Mouse (Mus musculus): ENCODE measurements around the gene Abcb5. TPM values are rescaled to one million over a fixed set of nuclear protein-coding genes. Genes with fewer than 3 reads are reported as not detected.

The Abcb5 gene
- polyA plus RNA-seq, 1 experiment from 2014 or later = 0.15 TPM

DNA sequence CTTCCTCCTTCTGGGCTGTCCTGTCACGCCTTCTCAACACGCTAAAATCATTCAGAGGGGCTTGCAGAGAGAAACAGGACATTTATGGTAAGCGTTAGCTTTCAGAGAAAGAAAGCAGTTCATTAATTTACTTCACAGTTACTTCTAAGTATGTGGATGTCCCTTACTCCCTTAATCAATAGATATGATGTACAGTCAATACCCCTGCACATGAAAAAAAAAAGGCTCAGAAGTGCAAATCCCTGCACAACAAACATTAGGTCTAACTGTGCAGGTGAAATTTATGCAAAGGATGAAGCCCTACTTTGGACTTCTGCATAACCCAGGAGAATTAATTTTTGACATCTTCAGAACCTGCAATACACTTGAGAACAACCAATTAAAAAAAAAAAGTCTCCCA lies 120.9 kb downstream of the Abcb5 start:
- 4% methylated on average over 3 of the region's 3 CpGs for whole genome bisulfite sequencing
- no peak for DNase-seq (ENCODE audit: low spot score)

DNA sequence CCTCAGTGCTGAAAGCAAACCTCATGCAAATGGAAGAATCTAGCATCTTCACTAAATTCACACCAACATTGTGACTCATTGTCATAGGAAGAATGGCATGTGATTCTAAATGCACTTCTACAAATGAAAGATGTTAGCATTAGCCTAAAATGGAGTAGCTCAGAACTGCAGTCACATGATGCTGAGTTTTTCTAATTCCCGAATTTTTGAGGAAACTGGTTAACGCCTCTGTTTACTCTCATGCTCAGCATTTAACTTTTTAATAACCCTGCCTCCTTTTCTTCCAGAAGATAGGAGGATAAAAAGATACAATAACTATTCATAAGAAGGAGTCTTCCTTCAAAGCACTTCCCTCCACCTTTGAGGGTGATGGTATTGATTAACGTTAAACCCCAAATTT lies 121.4 kb downstream of the Abcb5 start:
- Histone ChIP-seq H3K9me3 (no peaks in the 10 kb centered on the region), H3K27ac (no peak overlapping the region), H3K4me1 (peaks cover 30% of the 10 kb centered on the region), H3K4me3 (no peak overlapping the region), H3K36me3 (no peaks in the 10 kb centered on the region), H3K27me3 (ENCODE audit: insufficient read depth, poor library complexity, severe bottlenecking) (peaks cover 97% of the 10 kb centered on the region)
- DNase-seq (ENCODE audit: low spot score) = no peak
- WGBS = 6% methylated on average over 3 of the region's 3 CpGs

More for the DNA sequence above, 120.9 kb downstream of the Abcb5 start:
- Histone ChIP-seq H3K27me3 (ENCODE audit: insufficient read depth, poor library complexity, severe bottlenecking) (peaks cover 97% of the 10 kb centered on the region), H3K36me3 (no peaks in the 10 kb centered on the region), H3K27ac (no peak overlapping the region), H3K4me3 (no peak overlapping the region), H3K9me3 (no peaks in the 10 kb centered on the region), H3K4me1 (peaks cover 30% of the 10 kb centered on the region)

DNA sequence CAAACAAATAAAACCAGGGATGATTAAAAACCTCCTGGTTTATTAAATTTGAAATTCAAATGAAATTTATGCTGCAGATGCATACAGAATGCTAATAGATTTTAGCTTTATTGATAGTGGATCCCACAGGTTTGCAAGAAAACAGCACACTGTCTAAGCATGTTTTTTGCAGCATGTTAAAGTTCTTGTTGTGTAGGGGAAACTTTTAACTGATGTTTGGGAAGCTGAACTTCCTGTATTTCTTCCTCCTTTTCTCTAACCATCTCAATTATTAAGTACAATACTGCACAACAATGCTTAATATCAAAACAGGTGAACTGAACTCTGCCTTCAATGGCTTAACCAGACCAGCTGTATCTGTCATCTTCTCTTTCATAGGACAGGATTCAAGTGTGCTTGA lies 122.1 kb downstream of the Abcb5 start:
- H3K36me3 ChIP-seq = no peaks in the 10 kb centered on the region
- no peak overlapping the region for H3K27ac ChIP-seq
- no peaks in the 10 kb centered on the region for H3K9me3 ChIP-seq
- H3K27me3 ChIP-seq (ENCODE audit: insufficient read depth, poor library complexity, severe bottlenecking) = peaks cover 97% of the 10 kb centered on the region
- no peak overlapping the region for H3K4me3 ChIP-seq
- DNase-seq (ENCODE audit: low spot score) = no peak
- peaks cover 24% of the 10 kb centered on the region for H3K4me1 ChIP-seq

DNA sequence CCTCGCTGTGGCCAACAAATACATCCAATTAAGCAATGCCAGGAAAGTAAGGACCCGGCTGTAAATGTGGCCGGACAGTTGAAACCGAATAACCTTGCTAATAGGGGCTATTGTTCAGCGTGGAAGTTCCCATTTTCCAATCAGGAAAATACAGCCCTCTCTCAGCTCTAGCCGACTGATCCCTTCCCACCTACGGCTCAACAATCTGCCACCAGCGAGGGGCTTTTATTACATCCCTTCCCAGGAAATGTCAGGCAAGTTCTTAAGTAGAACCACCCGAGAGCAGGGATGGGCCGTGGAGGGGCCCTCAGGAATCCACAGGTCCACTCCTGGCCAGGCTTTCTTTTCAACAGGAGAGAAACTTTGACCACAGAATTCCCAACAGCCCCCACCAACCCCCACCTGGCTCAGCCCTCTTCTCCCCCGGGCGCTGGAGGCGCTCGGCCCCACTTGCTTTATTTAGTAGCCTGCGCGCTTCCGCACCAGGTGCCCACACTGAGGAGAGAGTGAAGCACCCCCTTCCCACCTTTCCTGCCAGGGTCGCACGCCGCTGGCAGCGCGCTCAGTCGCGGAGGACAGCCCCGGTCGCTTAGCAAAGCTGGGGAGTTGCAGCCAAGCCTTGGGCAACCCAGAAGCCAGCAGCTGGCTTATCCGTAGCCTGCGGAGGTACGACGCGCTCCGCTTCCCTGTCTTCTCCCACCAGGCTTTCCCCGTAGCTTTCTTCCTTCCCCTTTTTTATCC lies 123.4 kb downstream of the Abcb5 start:
- WGBS = under 1% methylated on average over 33 of the region's 33 CpGs
- Histone ChIP-seq H3K4me3 (peak overlapping the region; percentile 48), H3K27ac (no peak overlapping the region), H3K36me3 (no peaks in the 10 kb centered on the region), H3K27me3 (ENCODE audit: insufficient read depth, poor library complexity, severe bottlenecking) (peaks cover 97% of the 10 kb centered on the region), H3K9me3 (no peaks in the 10 kb centered on the region), H3K4me1 (peaks cover 13% of the 10 kb centered on the region; the same call in 1 of the 2 replicates)
- no peak for DNase-seq (ENCODE audit: low spot score)

DNA sequence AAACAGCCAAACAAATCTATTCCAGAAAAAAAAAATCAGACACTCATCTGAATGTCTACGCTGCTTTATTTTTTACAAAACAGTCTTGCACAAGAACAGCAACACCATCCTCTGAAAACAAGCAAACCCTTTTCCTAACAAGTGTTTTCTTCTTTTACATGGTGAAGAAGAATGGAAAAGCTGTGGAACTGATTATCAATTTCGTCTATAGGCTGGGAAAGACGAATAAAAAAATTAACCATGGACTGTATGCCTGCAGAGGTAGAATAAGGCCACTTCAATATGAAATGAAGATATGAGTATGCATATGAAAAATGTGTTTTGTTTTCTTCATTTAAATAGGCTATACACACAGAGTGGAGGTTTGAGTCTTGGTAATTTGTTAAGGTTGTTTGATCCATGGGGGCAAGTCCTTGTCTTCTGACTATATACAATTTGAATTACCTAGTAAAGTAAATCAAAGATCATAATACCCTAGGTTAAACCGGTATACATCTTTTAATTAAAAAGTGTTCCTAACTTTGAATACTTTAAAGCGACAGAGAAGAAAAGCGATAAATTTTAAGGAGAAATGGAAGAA lies 124.2 kb downstream of the Abcb5 start:
- Histone ChIP-seq H3K36me3 (no peaks in the 10 kb centered on the region), H3K4me3 (no peak overlapping the region), H3K4me1 (peaks cover 17% of the 10 kb centered on the region; the same call in 1 of the 2 replicates), H3K27me3 (ENCODE audit: insufficient read depth, poor library complexity, severe bottlenecking) (peaks cover 98% of the 10 kb centered on the region), H3K9me3 (no peaks in the 10 kb centered on the region), H3K27ac (no peak overlapping the region)
- DNase-seq (ENCODE audit: low spot score) = no peak
- WGBS = 8% methylated on average over 6 of the region's 6 CpGs

DNA sequence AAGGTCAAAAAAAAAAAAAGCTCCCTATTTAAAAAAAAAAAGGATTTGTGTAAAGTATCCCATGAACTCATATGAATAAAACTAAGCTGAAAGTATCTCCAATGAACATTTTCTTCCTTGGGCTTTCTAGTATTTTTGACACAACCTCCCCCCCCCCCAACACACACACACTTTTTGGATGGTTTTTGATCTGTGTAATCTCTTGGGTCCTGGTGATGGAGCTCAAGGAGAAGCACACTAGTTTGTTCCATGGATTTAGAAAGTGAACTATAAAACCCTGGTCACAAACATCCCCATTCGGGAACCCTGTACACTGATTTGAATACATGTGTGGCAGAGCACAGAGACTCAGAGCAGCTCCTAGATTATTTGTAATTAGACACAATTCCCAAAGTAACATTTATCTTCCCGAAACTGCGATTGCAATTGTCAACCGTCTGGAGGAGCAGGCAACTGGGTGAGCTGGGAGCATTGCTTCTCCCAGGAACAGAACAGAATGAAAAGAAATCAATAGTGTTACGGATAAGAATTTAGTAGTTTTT lies 124.8 kb downstream of the Abcb5 start:
- 6% methylated on average over 5 of the region's 5 CpGs for WGBS
- Histone ChIP-seq H3K4me3 (no peak overlapping the region), H3K36me3 (no peaks in the 10 kb centered on the region), H3K4me1 (peaks cover 16% of the 10 kb centered on the region; the same call in 1 of the 2 replicates), H3K27ac (no peak overlapping the region), H3K27me3 (ENCODE audit: insufficient read depth, poor library complexity, severe bottlenecking) (peaks cover 98% of the 10 kb centered on the region), H3K9me3 (no peaks in the 10 kb centered on the region)
- no peak for DNase-seq (ENCODE audit: low spot score)

DNA sequence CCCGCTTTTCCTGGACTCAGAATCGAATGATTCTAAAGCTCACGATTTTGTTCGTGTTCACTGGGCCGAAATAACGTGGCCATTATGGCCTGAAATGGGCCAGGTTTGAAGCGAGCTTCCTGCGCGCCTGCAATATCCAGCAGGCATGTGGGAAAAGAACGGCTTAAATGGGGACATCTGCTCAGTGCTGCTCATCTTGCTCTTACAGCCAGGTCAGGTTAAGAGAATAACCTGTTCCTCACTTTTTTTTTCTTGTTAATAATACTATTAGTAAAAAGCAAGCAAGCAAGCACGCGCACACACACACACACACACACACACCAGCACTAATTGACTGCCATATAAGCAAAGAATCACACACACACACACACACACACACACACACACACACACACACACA lies 125.4 kb downstream of the Abcb5 start:
- DNase-seq (ENCODE audit: low spot score) = no peak
- WGBS = 2% methylated on average over 11 of the region's 12 CpGs
- no peak overlapping the region for H3K27ac ChIP-seq

DNA sequence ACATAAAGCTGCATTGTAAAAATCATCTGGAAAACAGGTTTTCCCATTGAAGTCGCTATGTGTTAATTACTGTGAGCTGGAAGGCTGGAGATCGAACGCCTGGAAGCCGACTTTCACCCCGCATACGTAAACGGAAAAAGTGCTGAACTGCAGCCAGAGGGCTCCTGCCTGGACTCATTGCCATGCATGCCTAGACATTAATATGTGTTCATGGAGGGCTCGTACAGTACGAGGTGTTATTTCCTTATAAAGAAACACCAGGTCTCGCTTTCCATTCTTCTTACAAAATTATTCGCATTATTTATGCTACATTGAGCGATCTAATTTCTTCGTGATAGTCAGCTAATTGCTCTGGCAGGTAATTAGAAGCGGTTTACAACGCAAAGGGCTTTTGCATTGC lies 125.9 kb downstream of the Abcb5 start:
- H3K4me3 ChIP-seq = no peak overlapping the region
- peaks cover 96% of the 10 kb centered on the region for H3K27me3 ChIP-seq (ENCODE audit: insufficient read depth, poor library complexity, severe bottlenecking)
- WGBS = under 1% methylated on average over 15 of the region's 15 CpGs
- H3K27ac ChIP-seq = no peak overlapping the region
- peaks cover 20% of the 10 kb centered on the region; the same call in 1 of the 2 replicates for H3K4me1 ChIP-seq
- H3K36me3 ChIP-seq = no peaks in the 10 kb centered on the region
- no peaks in the 10 kb centered on the region for H3K9me3 ChIP-seq
- DNase-seq (ENCODE audit: low spot score) = no peak

More for the DNA sequence above, 125.4 kb downstream of the Abcb5 start:
- Histone ChIP-seq H3K27me3 (ENCODE audit: insufficient read depth, poor library complexity, severe bottlenecking) (peaks cover 98% of the 10 kb centered on the region), H3K4me3 (no peak overlapping the region), H3K36me3 (no peaks in the 10 kb centered on the region), H3K9me3 (no peaks in the 10 kb centered on the region), H3K4me1 (peaks cover 20% of the 10 kb centered on the region; the same call in 1 of the 2 replicates)

DNA sequence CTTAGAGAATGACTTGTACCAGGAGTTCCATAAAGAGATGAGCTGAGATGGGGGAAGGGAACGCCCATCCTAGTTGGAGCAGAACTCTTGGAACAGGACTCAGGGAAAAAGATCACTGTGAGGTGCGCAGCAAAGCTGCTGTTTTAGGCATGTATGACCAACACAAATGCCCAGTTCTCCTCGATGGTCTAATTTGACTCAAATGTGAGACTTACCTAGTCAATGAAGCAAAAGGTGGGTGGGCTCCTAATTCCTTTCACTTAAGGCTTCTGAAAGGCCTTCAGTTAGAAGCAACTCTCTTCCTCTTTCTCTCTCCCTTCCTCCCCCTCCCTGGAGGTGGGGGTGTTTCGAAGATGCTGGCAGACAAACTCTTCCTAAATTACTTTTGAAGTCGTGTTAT lies 126.8 kb downstream of the Abcb5 start:
- peaks cover 92% of the 10 kb centered on the region for H3K27me3 ChIP-seq (ENCODE audit: insufficient read depth, poor library complexity, severe bottlenecking)
- no peaks in the 10 kb centered on the region for H3K9me3 ChIP-seq
- DNase-seq (ENCODE audit: low spot score) = no peak
- WGBS = 4% methylated on average over 5 of the region's 5 CpGs
- H3K4me1 ChIP-seq = peaks cover 20% of the 10 kb centered on the region; the same call in 1 of the 2 replicates
- no peak overlapping the region for H3K4me3 ChIP-seq
- H3K27ac ChIP-seq = no peak overlapping the region
- no peaks in the 10 kb centered on the region for H3K36me3 ChIP-seq

DNA sequence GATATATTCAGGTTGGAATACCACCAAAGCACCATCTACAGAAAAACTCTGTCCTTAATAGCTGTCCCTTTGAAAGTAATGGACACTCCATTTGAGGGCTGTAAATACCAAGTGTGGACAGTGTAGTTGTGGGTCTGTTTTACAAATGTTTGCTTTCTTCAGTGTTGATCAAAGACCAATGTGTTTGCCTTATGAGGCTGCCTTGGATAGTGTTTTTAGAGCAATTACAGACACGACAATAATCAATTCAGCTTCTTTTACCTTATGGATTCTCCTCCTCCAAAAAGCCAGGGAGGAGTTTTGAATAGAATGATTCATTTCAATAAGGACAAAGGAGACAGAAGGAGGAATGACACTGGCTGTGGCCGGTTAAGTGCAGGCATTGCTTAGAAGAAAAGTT lies 128.0 kb downstream of the Abcb5 start:
- Histone ChIP-seq H3K27ac (no peak overlapping the region), H3K36me3 (no peaks in the 10 kb centered on the region), H3K4me1 (peaks cover 20% of the 10 kb centered on the region; the same call in 1 of the 2 replicates), H3K9me3 (no peaks in the 10 kb centered on the region), H3K27me3 (ENCODE audit: insufficient read depth, poor library complexity, severe bottlenecking) (peaks cover 80% of the 10 kb centered on the region), H3K4me3 (no peak overlapping the region)
- DNase-seq (ENCODE audit: low spot score) = no peak
- WGBS = 5% methylated on average over 2 of the region's 2 CpGs

DNA sequence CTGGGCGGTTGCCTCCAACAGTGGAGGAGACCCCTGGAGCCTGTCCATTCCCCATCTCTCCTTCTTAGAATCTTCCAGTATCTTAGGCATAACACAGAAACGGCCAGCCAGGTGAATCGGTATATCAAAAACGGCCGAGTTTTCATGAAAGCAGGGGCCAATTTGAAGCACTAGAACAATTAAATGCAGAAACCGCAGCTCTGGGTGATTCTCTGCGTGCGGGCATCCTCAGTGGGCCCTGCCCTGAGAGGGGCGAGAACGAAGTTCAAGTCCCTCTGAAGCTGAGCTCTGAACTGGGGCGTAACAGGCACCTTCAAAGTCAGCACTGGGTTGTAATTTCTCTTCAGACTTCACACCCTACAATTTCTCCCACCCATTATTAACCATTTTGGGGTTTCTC lies 128.9 kb downstream of the Abcb5 start:
- Histone ChIP-seq H3K4me1 (peaks cover 14% of the 10 kb centered on the region; the same call in 1 of the 2 replicates), H3K27me3 (ENCODE audit: insufficient read depth, poor library complexity, severe bottlenecking) (peaks cover 71% of the 10 kb centered on the region), H3K4me3 (peak overlapping the region; percentile 77), H3K27ac (no peak overlapping the region), H3K36me3 (no peaks in the 10 kb centered on the region), H3K9me3 (no peaks in the 10 kb centered on the region)
- DNase-seq (ENCODE audit: low spot score) = no peak
- 3% methylated on average over 11 of the region's 11 CpGs for WGBS

DNA sequence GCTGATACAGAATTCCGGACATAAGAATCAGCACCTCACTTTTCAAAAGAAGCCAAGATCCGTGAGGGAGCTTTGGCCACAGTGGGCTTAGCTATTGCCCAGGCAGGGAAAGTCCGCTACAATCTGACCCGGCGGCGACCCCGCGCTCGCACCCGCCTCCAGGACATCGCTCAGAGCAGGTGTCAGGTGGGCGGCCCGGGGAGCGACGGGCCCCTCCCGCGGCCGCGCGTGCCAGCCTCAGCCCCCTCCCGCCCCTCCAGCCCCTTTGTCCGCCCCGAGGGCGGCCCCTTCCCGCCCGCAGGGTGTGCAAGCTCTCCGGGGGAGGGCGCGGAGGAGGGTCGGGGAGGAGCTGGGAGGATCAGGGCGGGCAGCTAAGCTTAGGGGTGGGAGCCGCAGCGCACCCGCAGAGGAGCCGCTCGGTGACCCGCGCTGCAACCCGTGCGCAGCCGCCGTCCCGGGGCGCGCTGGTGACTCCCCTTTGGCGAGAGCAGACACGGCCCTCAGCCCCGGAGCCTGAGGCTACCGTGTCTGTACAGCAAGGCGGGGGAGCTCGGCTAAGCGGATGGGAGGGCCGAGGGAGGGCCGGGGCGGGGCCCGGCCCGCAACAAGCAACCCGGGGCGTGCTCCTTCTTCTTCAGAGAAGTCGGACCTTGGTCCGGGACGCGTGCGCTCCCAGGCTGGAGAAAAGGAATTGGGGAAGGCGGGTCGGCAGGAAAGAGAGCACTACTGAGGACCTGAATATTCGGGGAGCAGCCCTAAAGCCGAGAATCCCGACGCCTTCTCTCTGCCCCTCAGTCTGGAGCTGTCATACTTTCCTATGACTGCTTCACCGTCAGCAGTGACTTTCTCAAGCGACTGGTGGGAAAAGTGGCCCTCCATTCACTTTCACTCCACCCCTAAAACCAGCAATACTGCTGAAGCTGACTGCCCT lies 129.5 kb downstream of the Abcb5 start:
- Histone ChIP-seq H3K4me1 (peaks cover 14% of the 10 kb centered on the region; the same call in 1 of the 2 replicates), H3K27ac (peak overlapping the region; percentile 76), H3K9me3 (no peaks in the 10 kb centered on the region), H3K27me3 (ENCODE audit: insufficient read depth, poor library complexity, severe bottlenecking) (peaks cover 66% of the 10 kb centered on the region), H3K36me3 (no peaks in the 10 kb centered on the region), H3K4me3 (peak overlapping the region; percentile 77)
- DNase-seq (ENCODE audit: low spot score) = peak; percentile 79
- WGBS = 1% methylated on average over 70 of the region's 72 CpGs
